Mouse (Mus musculus): ENCODE results near the gene Hcn1. TPM values are rescaled to one million over a fixed set of nuclear protein-coding genes. Genes with fewer than 3 reads are reported as not detected.

The Hcn1 gene
- total and polyA plus RNA-seq, 3 experiments = 0.59 to 1.3 (median 1.2) TPM

GRCm38 (mm10) chr13:117827628-117828027, 225.5 kb downstream of the Hcn1 start:
- no peak for DNase-seq
- no peaks in the 10 kb centered on the region for H3K4me1 ChIP-seq (ENCODE audit: control insufficient read depth, insufficient read depth, low read length)
- no peak overlapping the region for H3K4me3 ChIP-seq
- WGBS = 80% methylated on average over 5 of the region's 5 CpGs
- no peaks in the 10 kb centered on the region for H3K36me3 ChIP-seq (ENCODE audit: control insufficient read depth, insufficient read depth, low read length)
- no peak overlapping the region for H3K9ac ChIP-seq (ENCODE audit: low read depth, low read length)
- intact Hi-C loops (cut with DNase I) = no loop called here
- H3K79me2 ChIP-seq (replicated peaks; ENCODE audit: control insufficient read depth, insufficient read depth, low read length) = no peaks in the 10 kb centered on the region
- no peaks in the 10 kb centered on the region for H3K27me3 ChIP-seq (ENCODE audit: control insufficient read depth, insufficient read depth, low read length)
- H3K27ac ChIP-seq = no peak overlapping the region
- no peak for TF ChIP-seq EP300 (IDR thresholded peaks at IDR 0.05; ENCODE audit: insufficient read depth, low read depth, low read length)
- no peak for TF ChIP-seq CTCF (IDR thresholded peaks at IDR 0.05)
- TF ChIP-seq POLR2A (IDR thresholded peaks at IDR 0.05; ENCODE audit: insufficient read depth, low read depth, low read length) = no peak

- Histone ChIP-seq H3K79me2 (replicated peaks; ENCODE audit: control insufficient read depth, insufficient read depth, low read length) (no peaks in the 10 kb centered on the region), H3K27me3 (ENCODE audit: control insufficient read depth, insufficient read depth, low read length) (no peaks in the 10 kb centered on the region), H3K4me3 (no peak overlapping the region), H3K27ac (no peak overlapping the region), H3K36me3 (ENCODE audit: control insufficient read depth, insufficient read depth, low read length) (no peaks in the 10 kb centered on the region), H3K4me1 (ENCODE audit: control insufficient read depth, insufficient read depth, low read length) (no peaks in the 10 kb centered on the region), H3K9ac (ENCODE audit: low read depth, low read length) (no peak overlapping the region)
- TF ChIP-seq POLR2A (IDR thresholded peaks at IDR 0.05; ENCODE audit: insufficient read depth, low read depth, low read length) (no peak), EP300 (IDR thresholded peaks at IDR 0.05; ENCODE audit: insufficient read depth, low read depth, low read length) (no peak), CTCF (IDR thresholded peaks at IDR 0.05) (no peak)
- no peak for DNase-seq
- intact Hi-C loops (cut with DNase I) = no loop called here
- 67% methylated on average over 1 of the region's 1 CpGs for WGBS
These were observed 234.5 kb downstream of the Hcn1 start for GRCm38 (mm10) chr13:117836658-117837057.

GRCm38 (mm10) chr13:117838264-117838663, 236.1 kb downstream of the Hcn1 start:
- intact Hi-C loops (cut with DNase I) = no loop called here
- H3K27me3 ChIP-seq (ENCODE audit: control insufficient read depth, insufficient read depth, low read length) = no peaks in the 10 kb centered on the region
- no peaks in the 10 kb centered on the region for H3K36me3 ChIP-seq (ENCODE audit: control insufficient read depth, insufficient read depth, low read length)
- no peak overlapping the region for H3K4me3 ChIP-seq
- H3K9ac ChIP-seq (ENCODE audit: low read depth, low read length) = no peak overlapping the region
- no peaks in the 10 kb centered on the region for H3K79me2 ChIP-seq (replicated peaks; ENCODE audit: control insufficient read depth, insufficient read depth, low read length)
- no peak for DNase-seq
- H3K4me1 ChIP-seq (ENCODE audit: control insufficient read depth, insufficient read depth, low read length) = no peaks in the 10 kb centered on the region
- no peak for TF ChIP-seq POLR2A (IDR thresholded peaks at IDR 0.05; ENCODE audit: insufficient read depth, low read depth, low read length)
- 89% methylated on average over 7 of the region's 7 CpGs for WGBS
- H3K27ac ChIP-seq = no peak overlapping the region

- no peak for DNase-seq
- intact Hi-C loops (cut with DNase I) = loop anchor here (10.0 kb wide), 1 partner anchor 128 kb away; no protein-coding TSS in a partner anchor
- H3K4me1 ChIP-seq (ENCODE audit: control insufficient read depth, insufficient read depth, low read length) = no peaks in the 10 kb centered on the region
- H3K36me3 ChIP-seq (ENCODE audit: control insufficient read depth, insufficient read depth, low read length) = no peaks in the 10 kb centered on the region
- no peak overlapping the region for H3K9ac ChIP-seq (ENCODE audit: low read depth, low read length)
- H3K27me3 ChIP-seq (ENCODE audit: control insufficient read depth, insufficient read depth, low read length) = no peaks in the 10 kb centered on the region
- H3K79me2 ChIP-seq (replicated peaks; ENCODE audit: control insufficient read depth, insufficient read depth, low read length) = no peaks in the 10 kb centered on the region
- H3K27ac ChIP-seq = no peak overlapping the region
- H3K4me3 ChIP-seq = no peak overlapping the region
- TF ChIP-seq CTCF (IDR thresholded peaks at IDR 0.05) (no peak), EP300 (IDR thresholded peaks at IDR 0.05; ENCODE audit: insufficient read depth, low read depth, low read length) (no peak), POLR2A (IDR thresholded peaks at IDR 0.05; ENCODE audit: insufficient read depth, low read depth, low read length) (no peak)
These were observed 240.2 kb downstream of the Hcn1 start for GRCm38 (mm10) chr13:117842366-117842765.

GRCm38 (mm10) chr13:117847290-117847689, 245.2 kb downstream of the Hcn1 start:
- no peak for DNase-seq
- H3K27ac ChIP-seq = no peak overlapping the region; the same call in 1 of the 2 replicates
- H3K4me1 ChIP-seq (ENCODE audit: control insufficient read depth, insufficient read depth, low read length) = no peaks in the 10 kb centered on the region
- no peaks in the 10 kb centered on the region for H3K36me3 ChIP-seq (ENCODE audit: control insufficient read depth, insufficient read depth, low read length)
- H3K9ac ChIP-seq (ENCODE audit: low read depth, low read length) = no peak overlapping the region
- no peaks in the 10 kb centered on the region for H3K27me3 ChIP-seq (ENCODE audit: control insufficient read depth, insufficient read depth, low read length)
- TF ChIP-seq EP300 (IDR thresholded peaks at IDR 0.05; ENCODE audit: insufficient read depth, low read depth, low read length) (no peak), CTCF (IDR thresholded peaks at IDR 0.05) (no peak), POLR2A (IDR thresholded peaks at IDR 0.05; ENCODE audit: insufficient read depth, low read depth, low read length) (no peak)
- WGBS = 61% methylated on average over 2 of the region's 2 CpGs
- intact Hi-C loops (cut with DNase I) = loop anchor here (10.0 kb wide), 1 partner anchor 132 kb away; no protein-coding TSS in a partner anchor
- no peak overlapping the region for H3K4me3 ChIP-seq
- no peaks in the 10 kb centered on the region for H3K79me2 ChIP-seq (replicated peaks; ENCODE audit: control insufficient read depth, insufficient read depth, low read length)

GRCm38 (mm10) chr13:117848757-117849156, 246.6 kb downstream of the Hcn1 start:
- Histone ChIP-seq H3K9ac (ENCODE audit: low read depth, low read length) (no peak overlapping the region), H3K4me1 (ENCODE audit: control insufficient read depth, insufficient read depth, low read length) (no peaks in the 10 kb centered on the region), H3K27ac (no peak overlapping the region), H3K27me3 (ENCODE audit: control insufficient read depth, insufficient read depth, low read length) (no peaks in the 10 kb centered on the region), H3K36me3 (ENCODE audit: control insufficient read depth, insufficient read depth, low read length) (no peaks in the 10 kb centered on the region), H3K4me3 (no peak overlapping the region), H3K79me2 (replicated peaks; ENCODE audit: control insufficient read depth, insufficient read depth, low read length) (no peaks in the 10 kb centered on the region)
- 76% methylated on average over 4 of the region's 4 CpGs for WGBS
- no peak for DNase-seq
- TF ChIP-seq POLR2A (IDR thresholded peaks at IDR 0.05; ENCODE audit: insufficient read depth, low read depth, low read length) (no peak), CTCF (IDR thresholded peaks at IDR 0.05) (no peak), EP300 (IDR thresholded peaks at IDR 0.05; ENCODE audit: insufficient read depth, low read depth, low read length) (no peak)
- intact Hi-C loops (cut with DNase I) = loop anchor here (10.0 kb wide), 1 partner anchor 134 kb away; no protein-coding TSS in a partner anchor
